Mouse (Mus musculus) megakaryocyte, embryonic 14.5 days (primary cell): ENCODE measurements around the gene Man1a2. TPM values are rescaled to one million over a fixed set of nuclear protein-coding genes. Genes with fewer than 3 reads are reported as not detected.

ENCODE experiments used
- H3K27me3 ChIP-seq: replicated peaks from 2 replicates; pipeline ENCODE3; 2012; ENCODE audit warnings: inconsistent platforms
- H3K36me3 ChIP-seq: replicated peaks from 2 replicates; pipeline ENCODE3; 2012; ENCODE audit warnings: low read length, inconsistent platforms, mixed read lengths
- H3K4me1 ChIP-seq: 2 replicates; pipeline ENCODE4 v1.6.1; 2012; ENCODE audit warnings: inconsistent platforms
- H3K4me3 ChIP-seq: replicated peaks from 2 replicates; pipeline ENCODE3; 2012; ENCODE audit warnings: moderate library complexity, mild to moderate bottlenecking, inconsistent platforms
- H3K9me3 ChIP-seq: 2 replicates; pipeline ENCODE4 v1.6.1; 2012; ENCODE audit warnings: inconsistent platforms
- FLI1 ChIP-seq: IDR thresholded peaks from 2 replicates; pipeline ENCODE4 v1.6.1; 2012; ENCODE audit warnings: low read length, inconsistent platforms, mixed read lengths
- GATA1 ChIP-seq: IDR thresholded peaks from 3 replicates; pipeline ENCODE4 v1.6.1; 2012; ENCODE audit warnings: mixed read lengths, low read length, inconsistent platforms, borderline replicate concordance
- polyA plus RNA-seq: library from polyadenylated mRNA; stranded (reverse); fragments of >175 nt; gene quantifications from 2 replicates; pipeline ENCODE4 v1.2.3, GENCODE M21; 2012; ENCODE audit warnings: low replicate concordance; ENCODE audit not compliant: insufficient read depth

Man1a2 gene
- polyA plus RNA-seq, 1 experiment, result 20.6 TPM

DNA sequence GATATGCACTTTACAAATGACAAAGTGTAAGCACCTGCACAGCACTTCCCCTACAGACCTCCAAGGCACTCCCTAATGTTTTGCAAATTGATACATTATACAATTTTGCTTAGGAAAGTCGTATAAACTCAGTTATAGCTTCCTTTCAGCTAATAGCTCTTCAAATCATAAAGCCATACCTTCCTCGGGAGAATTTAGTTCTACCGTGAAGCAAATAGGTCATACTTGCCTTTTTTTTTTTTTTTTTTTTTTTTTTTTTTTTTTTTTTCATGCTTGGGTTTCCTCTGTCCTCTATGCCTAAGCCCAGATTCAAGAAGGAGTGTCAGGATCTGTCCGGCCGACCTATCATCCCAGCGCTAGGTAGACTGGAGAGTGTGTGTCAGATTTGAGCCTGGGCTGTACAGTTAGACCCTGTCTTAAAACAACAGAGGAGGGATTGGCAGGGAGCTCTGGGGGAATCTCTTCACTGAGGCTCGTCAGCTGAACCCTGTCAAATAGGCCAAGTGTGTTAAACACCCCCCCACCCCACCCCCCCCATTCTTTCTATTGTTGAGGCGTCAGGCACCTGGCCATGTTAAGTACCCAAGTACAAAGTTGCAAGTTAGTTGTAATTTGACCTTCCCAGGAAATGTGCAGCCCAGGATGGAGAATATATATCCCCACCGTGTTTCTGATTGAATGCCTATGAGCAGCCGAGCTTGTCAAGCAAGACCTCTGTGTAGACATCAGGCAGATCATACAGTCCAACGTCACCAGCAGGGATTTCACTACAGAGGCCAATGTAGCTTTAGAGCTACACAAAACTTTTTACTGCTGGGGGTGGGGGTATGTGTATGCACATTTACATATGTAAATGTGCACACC lies 28.1 kb upstream of the Man1a2 start:
- TF ChIP-seq GATA1 (no peak), FLI1 (no peak)

DNA sequence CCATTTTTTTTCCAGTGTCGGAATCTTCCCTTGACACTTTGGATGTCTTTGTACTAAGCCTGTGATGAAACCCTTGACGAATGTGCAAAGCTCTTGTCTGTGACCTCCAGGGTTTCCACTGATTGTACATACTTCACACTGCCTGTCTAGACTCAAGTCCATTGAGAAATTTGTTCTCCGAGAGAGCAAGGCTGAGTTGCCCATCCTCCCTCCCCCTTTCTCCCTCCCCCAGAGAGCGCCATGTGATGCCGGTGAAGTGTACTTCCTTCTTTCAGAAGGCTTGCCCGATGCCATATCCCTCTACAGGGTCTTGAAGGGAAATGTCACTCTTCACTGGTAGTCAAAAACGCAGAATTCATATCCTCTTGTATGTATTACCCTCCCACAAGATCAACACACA lies 26.8 kb upstream of the Man1a2 start:
- peaks cover 8% of the 10 kb centered on the region; the same call in 1 of the 2 replicates for H3K4me1 ChIP-seq
- TF ChIP-seq FLI1, result no peak
- H3K27me3 ChIP-seq, result peaks cover 10% of the 10 kb centered on the region

More for the DNA sequence above, 28.1 kb upstream of the Man1a2 start:
- Histone ChIP-seq H3K4me1 (peaks cover 8% of the 10 kb centered on the region; the same call in 1 of the 2 replicates), H3K27me3 (peaks cover 10% of the 10 kb centered on the region), H3K9me3 (no peaks in the 10 kb centered on the region), H3K4me3 (no peak overlapping the region), H3K36me3 (no peaks in the 10 kb centered on the region)

DNA sequence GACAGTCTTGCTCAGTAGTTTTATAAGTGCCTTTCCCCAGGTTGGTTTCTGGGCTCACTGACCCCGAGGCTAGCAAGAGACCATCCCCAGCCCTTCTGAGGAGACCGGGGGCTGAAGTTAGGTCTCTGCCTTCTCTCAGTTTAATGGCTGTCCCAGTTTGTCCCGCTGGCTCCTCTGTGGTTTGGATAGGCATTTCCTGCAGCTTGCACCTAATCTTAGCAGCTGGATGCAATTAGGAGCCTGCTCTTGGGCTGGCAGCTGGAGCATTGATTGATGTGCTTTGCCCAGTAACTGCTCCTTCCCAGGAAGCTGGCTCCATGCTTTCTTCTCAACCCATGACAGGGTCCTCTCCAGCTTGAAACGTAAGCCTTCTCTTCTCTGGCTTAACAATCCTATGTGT lies 26.2 kb upstream of the Man1a2 start:
- no peaks in the 10 kb centered on the region for H3K9me3 ChIP-seq
- H3K27me3 ChIP-seq, result peaks cover 14% of the 10 kb centered on the region
- no peaks in the 10 kb centered on the region for H3K36me3 ChIP-seq
- TF ChIP-seq GATA1 (no peak), FLI1 (no peak)
- H3K4me3 ChIP-seq, result no peak overlapping the region
- peaks cover 11% of the 10 kb centered on the region; the same call in 1 of the 2 replicates for H3K4me1 ChIP-seq

More for the DNA sequence above, 26.8 kb upstream of the Man1a2 start:
- Histone ChIP-seq H3K4me3 (no peak overlapping the region), H3K36me3 (no peaks in the 10 kb centered on the region), H3K9me3 (no peaks in the 10 kb centered on the region)

DNA sequence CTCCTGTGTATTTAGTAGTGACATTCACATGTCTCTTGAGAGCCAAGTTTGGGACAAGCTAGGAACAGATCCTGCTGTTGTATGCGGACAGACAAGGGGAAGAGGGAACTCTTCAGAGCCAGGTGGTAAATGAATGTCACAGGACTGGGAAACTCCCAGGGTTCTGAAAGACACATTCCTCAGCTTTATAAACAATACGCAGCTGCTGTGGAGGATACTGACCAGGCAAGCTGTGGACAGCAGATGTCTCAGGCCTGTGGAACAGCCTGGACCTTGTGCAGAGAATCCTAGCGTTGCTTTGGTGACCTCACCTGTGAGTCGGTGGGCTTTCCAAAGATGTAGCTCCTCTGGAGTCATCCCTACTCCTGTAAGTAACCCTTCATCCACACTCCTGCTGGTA lies 21.8 kb upstream of the Man1a2 start:
- peaks cover 18% of the 10 kb centered on the region for H3K27me3 ChIP-seq
- no peaks in the 10 kb centered on the region for H3K9me3 ChIP-seq
- no peak overlapping the region for H3K4me3 ChIP-seq
- H3K36me3 ChIP-seq, result no peaks in the 10 kb centered on the region
- peaks cover 15% of the 10 kb centered on the region; the same call in 1 of the 2 replicates for H3K4me1 ChIP-seq
- TF ChIP-seq GATA1 (no peak), FLI1 (no peak)

DNA sequence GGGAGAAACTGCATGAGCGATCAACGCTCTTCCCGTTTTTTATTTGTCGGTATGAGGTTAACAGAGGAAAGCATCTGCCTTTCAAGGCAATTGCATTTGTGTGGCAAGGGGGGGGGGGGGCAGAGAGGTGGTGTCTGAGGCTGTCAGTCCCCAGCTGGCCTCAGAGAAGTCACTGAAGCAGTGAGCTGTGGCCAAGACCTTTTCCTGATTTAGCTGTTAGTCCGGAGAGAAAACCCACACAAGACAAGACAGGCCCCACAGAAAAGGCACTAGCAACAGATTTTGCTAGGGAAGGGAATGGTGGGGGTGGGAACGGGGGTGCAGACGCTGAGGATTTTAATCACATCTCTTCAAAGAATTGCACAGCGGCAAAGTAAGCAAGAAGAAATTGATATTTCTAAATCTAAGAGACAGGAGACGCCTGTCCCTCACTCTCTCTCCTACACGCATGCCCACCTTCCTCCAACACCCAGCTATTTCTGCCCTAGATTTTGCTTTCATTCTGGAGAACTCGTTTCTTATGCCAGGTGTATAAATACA lies 19.9 kb upstream of the Man1a2 start:
- no peaks in the 10 kb centered on the region for H3K36me3 ChIP-seq
- peaks cover 7% of the 10 kb centered on the region; the same call in 1 of the 2 replicates for H3K4me1 ChIP-seq
- TF ChIP-seq FLI1, result no peak
- no peak for TF ChIP-seq GATA1
- no peak overlapping the region for H3K4me3 ChIP-seq
- H3K27me3 ChIP-seq, result peaks cover 8% of the 10 kb centered on the region
- H3K9me3 ChIP-seq, result no peaks in the 10 kb centered on the region

DNA sequence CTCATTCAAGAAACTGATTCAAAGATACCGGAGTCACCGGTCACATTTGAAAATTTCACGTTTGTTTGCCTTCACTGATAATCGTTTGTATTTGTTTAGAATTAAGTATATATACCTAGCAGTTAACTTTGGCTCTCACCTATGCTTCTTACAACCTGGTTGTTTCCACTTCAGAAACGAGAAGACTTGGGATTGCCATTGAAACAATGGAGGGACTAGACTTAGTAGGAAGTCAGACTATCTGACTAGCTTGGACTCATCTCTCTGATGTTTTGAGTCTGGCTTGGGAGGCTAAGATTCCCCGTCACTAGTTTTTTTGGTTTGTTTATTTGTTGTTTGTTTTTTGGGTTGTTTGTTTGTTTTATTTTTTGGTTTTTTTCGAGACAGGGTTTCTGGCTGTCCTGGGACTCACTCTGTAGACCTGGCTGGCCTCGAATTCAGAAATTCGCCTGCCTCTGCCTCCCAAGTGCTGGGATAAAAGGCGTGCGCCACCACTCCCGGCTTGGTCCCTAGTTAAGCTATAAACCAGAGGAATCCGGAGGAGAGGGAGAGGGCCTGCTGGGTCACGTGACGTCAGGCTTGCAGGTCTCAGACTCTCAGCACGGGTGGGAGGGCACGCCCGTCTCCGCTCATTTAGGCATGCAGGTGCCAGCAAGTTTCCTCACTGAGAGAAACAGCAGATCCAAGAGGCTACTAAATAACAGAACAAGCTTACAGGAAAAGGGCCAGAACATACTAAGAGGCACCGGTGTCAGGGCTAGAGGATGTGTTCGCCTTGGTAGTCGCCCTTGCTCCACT lies 18.7 kb upstream of the Man1a2 start:
- no peak for TF ChIP-seq GATA1
- no peak for TF ChIP-seq FLI1
- no peak overlapping the region for H3K4me3 ChIP-seq

DNA sequence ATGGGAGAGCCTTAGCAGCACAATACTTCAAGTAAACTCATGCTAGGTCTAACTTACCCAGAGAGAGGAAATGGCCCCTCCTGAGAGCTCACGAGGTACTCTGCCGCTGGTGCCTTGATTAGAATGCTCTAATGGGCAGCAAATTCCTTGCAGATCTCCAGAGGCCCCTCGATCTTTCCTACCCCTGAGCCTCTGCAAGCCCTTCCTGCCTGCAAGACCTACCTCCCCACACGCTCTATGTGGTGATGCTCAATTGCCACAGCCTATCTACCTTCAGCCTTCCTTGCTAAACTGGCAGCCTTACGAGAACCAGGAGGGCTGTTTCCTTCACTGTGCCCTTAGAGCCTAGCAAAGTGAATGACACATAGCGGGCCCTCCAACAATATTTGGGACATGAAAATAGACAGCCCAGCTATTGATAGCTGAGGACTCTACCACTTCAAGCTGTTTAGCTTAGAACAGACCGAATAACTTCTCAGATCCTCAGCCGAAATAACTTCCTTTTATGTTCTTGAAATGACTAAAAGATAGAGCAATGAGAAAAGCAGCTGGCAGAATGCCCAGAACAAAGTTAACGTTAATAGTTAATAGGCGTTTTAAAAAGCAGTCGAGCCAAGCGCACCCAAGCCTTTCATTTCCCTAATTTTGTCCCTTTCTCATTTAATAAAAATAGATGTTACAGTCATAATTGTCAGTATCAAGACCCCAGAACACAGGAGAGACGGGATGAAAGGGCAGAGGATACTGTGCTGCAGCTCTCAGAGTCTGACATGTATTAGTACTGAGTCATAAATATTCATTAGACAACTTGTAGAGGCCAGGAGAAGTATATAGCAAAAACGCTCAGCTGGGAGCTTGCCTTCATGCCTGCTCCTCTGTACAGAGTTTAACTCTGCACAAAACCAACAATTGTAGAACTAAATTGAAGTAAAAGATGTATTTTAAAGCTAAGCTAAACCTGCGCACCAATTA lies 17.9 kb upstream of the Man1a2 start:
- H3K27me3 ChIP-seq, result peaks cover 8% of the 10 kb centered on the region
- TF ChIP-seq GATA1, result no peak
- TF ChIP-seq FLI1, result no peak
- H3K36me3 ChIP-seq, result no peaks in the 10 kb centered on the region
- peaks cover 7% of the 10 kb centered on the region; the same call in 1 of the 2 replicates for H3K4me1 ChIP-seq
- no peak overlapping the region for H3K4me3 ChIP-seq
- no peaks in the 10 kb centered on the region for H3K9me3 ChIP-seq

More for the DNA sequence above, 18.7 kb upstream of the Man1a2 start:
- Histone ChIP-seq H3K36me3 (no peaks in the 10 kb centered on the region), H3K9me3 (no peaks in the 10 kb centered on the region), H3K27me3 (peaks cover 8% of the 10 kb centered on the region), H3K4me1 (peaks cover 7% of the 10 kb centered on the region; the same call in 1 of the 2 replicates)

DNA sequence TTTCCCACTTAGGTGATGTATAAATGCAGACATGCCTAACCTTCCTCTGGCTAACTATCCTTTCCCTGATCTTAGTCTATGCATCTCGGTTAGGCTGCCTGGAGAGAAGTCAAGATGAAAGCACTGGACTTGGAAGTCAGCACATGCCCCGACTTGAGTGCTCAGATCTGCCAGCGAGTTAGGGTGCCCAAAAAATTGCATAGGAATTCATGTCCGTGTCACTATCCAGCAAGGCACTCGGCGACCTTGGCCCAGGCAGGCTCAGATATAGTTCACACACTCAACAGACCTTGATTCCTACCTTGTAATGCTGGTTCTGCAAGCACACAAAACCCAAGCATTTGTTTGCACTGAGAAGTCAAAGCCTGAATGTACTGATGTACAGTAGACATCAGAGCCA lies 3.4 kb upstream of the Man1a2 start:
- Histone ChIP-seq H3K4me3 (no peak overlapping the region), H3K27me3 (no peaks in the 10 kb centered on the region), H3K4me1 (peaks cover 37% of the 10 kb centered on the region), H3K9me3 (no peaks in the 10 kb centered on the region), H3K36me3 (no peaks in the 10 kb centered on the region)
- no peak for TF ChIP-seq FLI1
- no peak for TF ChIP-seq GATA1

DNA sequence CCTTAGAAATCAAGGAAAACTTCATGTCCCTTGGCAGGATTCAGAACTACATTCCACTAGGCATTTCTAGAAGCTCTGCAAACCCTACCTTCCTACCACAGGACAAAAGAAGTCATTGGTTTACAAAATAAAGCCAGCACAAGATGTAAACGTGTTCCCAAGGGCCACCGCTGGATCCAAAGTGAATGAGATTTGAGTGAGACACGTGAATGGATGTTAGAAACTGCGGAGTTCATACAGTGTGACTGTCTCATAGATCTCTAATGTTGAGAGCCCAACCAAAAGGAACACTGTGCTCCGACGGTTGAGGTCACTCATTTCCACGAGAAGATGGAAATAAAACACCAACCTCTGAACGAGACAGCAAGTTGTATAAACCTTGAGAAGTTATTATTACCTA lies 1.5 kb upstream of the Man1a2 start:
- Histone ChIP-seq H3K36me3 (no peaks in the 10 kb centered on the region), H3K4me1 (peaks cover 45% of the 10 kb centered on the region), H3K9me3 (no peaks in the 10 kb centered on the region), H3K27me3 (no peaks in the 10 kb centered on the region), H3K4me3 (peak overlapping the region; percentile 95)
- TF ChIP-seq FLI1 (no peak), GATA1 (no peak)
